Mouse (Mus musculus) regulatory T cell (primary cell): Measurements from ENCODE around the gene Rps21.

Source experiments
- in situ Hi-C: fragments of 300-600 bp; cut with MboI, MseI; formaldehyde crosslinking; loops from one replicate; pipeline ENCODE4 v1.15.1; 2025; ENCODE audit warnings: high pct_unique_total_duplicates

Gene Rps21

GRCm38 (mm10) chr2:180228592-180228991 is 28.6 kb upstream of the Rps21 start:
- in situ Hi-C loops, result loop anchor here (10.0 kb wide), 1 partner anchor 1536 kb away; the partner anchor contains the start of gene Myt1

GRCm38 (mm10) chr2:180229129-180229528 is 28.0 kb upstream of the Rps21 start:
- in situ Hi-C loops, result loop anchor here (10.0 kb wide), 1 partner anchor 1536 kb away; the partner anchor contains the start of gene Myt1

GRCm38 (mm10) chr2:180230482-180230881 is 26.7 kb upstream of the Rps21 start:
- in situ Hi-C loops, result no loop called here

GRCm38 (mm10) chr2:180233101-180233904 is 23.9 kb upstream of the Rps21 start:
- in situ Hi-C loops, result no loop called here

GRCm38 (mm10) chr2:180234353-180234752 is 22.8 kb upstream of the Rps21 start:
- in situ Hi-C loops, result no loop called here

- in situ Hi-C loops, result no loop called here
Observed at GRCm38 (mm10) chr2:180234980-180235379, 22.2 kb upstream of the Rps21 start.

- in situ Hi-C loops, result no loop called here
Observed at GRCm38 (mm10) chr2:180235788-180236187, 21.4 kb upstream of the Rps21 start.

GRCm38 (mm10) chr2:180236500-180236899 is 20.7 kb upstream of the Rps21 start:
- in situ Hi-C loops, result no loop called here

GRCm38 (mm10) chr2:180236930-180237329 is 20.2 kb upstream of the Rps21 start:
- in situ Hi-C loops, result no loop called here

- in situ Hi-C loops, result no loop called here
Observed at GRCm38 (mm10) chr2:180237601-180238345, 19.4 kb upstream of the Rps21 start.

- in situ Hi-C loops, result no loop called here
Observed at GRCm38 (mm10) chr2:180238591-180238990, 18.6 kb upstream of the Rps21 start.

GRCm38 (mm10) chr2:180243108-180243507 is 14.1 kb upstream of the Rps21 start:
- in situ Hi-C loops, result no loop called here

GRCm38 (mm10) chr2:180247916-180248315 is 9.3 kb upstream of the Rps21 start:
- in situ Hi-C loops, result no loop called here

GRCm38 (mm10) chr2:180248947-180249660 is 8.1 kb upstream of the Rps21 start:
- in situ Hi-C loops, result no loop called here

- in situ Hi-C loops, result loop anchor here (5.0 to 10.0 kb wide), 3 partner anchors 39 to 474 kb away; partner anchors contain the start of gene Slc17a9
Observed at GRCm38 (mm10) chr2:180250930-180251611, 6.1 kb upstream of the Rps21 start.

GRCm38 (mm10) chr2:180251838-180252237 is 5.3 kb upstream of the Rps21 start:
- in situ Hi-C loops, result loop anchor here (5.0 to 10.0 kb wide), 3 partner anchors 40 to 473 kb away; partner anchors contain the start of gene Slc17a9

- in situ Hi-C loops, result loop anchor here (5.0 to 10.0 kb wide), 3 partner anchors 42 to 470 kb away; partner anchors contain the start of gene Slc17a9
Observed at GRCm38 (mm10) chr2:180254436-180255209, 2.6 kb upstream of the Rps21 start.

GRCm38 (mm10) chr2:180255701-180256100 is 1.5 kb upstream of the Rps21 start:
- in situ Hi-C loops, result loop anchor here (10.0 kb wide), 1 partner anchor 469 kb away; the partner anchor contains the start of gene Slc17a9

- in situ Hi-C loops, result loop anchor here (10.0 kb wide), 1 partner anchor 468 kb away; the partner anchor contains the start of gene Slc17a9
Observed at GRCm38 (mm10) chr2:180256296-180257000, 729 bp upstream of the Rps21 start.
